Comparison of ENCODE assay signal across 8 mouse cellular contexts in the genomic region with DNA sequence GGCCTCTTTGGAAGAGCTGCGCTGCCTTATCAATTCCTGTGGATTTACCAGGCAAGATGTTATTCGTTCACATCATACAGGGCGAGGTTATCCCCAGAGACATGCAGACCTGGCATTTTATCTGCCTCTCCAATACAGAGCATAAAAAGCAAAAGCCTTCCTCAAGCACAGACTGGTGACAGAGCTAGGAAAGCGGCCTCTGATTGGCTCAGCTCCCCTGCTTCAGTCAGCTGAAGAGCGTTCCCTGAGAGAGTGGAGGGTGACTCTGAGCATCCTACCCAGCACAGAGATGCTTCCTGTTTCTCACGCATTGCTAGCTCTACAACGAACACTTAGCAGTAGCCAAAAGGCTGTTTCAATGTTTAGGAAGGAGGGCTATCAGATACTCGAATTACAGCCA.
DNase-seq lines count a peak whose midpoint lies in the region; ATAC-seq and TF ChIP-seq lines count a peak whose summit lies in the region.

No protein-coding gene starts in this region.

- peak overlapping the region; percentile 61 for H3K4me2 ChIP-seq in forebrain, postnatal 0 days (ENCODE audit: low read depth)
- H3K4me2 ChIP-seq in neural tube, embryonic 15.5 days = peak overlapping the region; percentile 69
- H3K4me2 ChIP-seq in lung, postnatal 0 days (replicated peaks; ENCODE audit: low read depth, low read length) = no peak overlapping the region

- ATAC-seq in forebrain, postnatal 0 days = peak; percentile 100
- ATAC-seq in neural tube, embryonic 15.5 days (ENCODE audit: low FRiP score) = peak; percentile 98
- ATAC-seq in lung, postnatal 0 days = no peak

- H3K36me3 ChIP-seq in forebrain, postnatal 0 days (ENCODE audit: insufficient read depth) = no peaks in the 10 kb centered on the region
- peaks cover 5% of the 10 kb centered on the region for H3K36me3 ChIP-seq in neural tube, embryonic 15.5 days
- H3K36me3 ChIP-seq in lung, postnatal 0 days (ENCODE audit: insufficient read depth, low read length) = no peaks in the 10 kb centered on the region

- H3K9ac ChIP-seq in forebrain, postnatal 0 days = peak overlapping the region; percentile 58
- H3K9ac ChIP-seq in neural tube, embryonic 15.5 days (replicated peaks) = peak overlapping the region; percentile 60
- no peak overlapping the region for H3K9ac ChIP-seq in lung, postnatal 0 days (replicated peaks; ENCODE audit: low read depth)

- no peaks in the 10 kb centered on the region for H3K27me3 ChIP-seq in forebrain, postnatal 0 days (ENCODE audit: insufficient read depth, low read length)
- no peaks in the 10 kb centered on the region for H3K27me3 ChIP-seq in neural tube, embryonic 15.5 days (replicated peaks)
- H3K27me3 ChIP-seq in lung, postnatal 0 days (replicated peaks; ENCODE audit: insufficient read depth, low read length) = no peaks in the 10 kb centered on the region

- 21% methylated on average over 8 of the region's 8 CpGs for WGBS in forebrain, postnatal 0 days
- WGBS in neural tube, embryonic 15.5 days = 20% methylated on average over 8 of the region's 8 CpGs
- WGBS in lung, postnatal 0 days = 44% methylated on average over 8 of the region's 8 CpGs

- peak overlapping the region; percentile 83 for H3K27ac ChIP-seq in forebrain, postnatal 0 days (ENCODE audit: low read depth, low read length)
- H3K27ac ChIP-seq in neural tube, embryonic 15.5 days (replicated peaks) = peak overlapping the region; percentile 87
- no peak overlapping the region for H3K27ac ChIP-seq in lung, postnatal 0 days (ENCODE audit: low read length)

- DNase-seq in thymus, postnatal 4 days = peak; percentile 11
- no peak for DNase-seq in thymus, adult 18-20 months
- DNase-seq in forebrain, postnatal 0 days = peak; percentile 88
- peak; percentile 55 to 70 for DNase-seq in layer of hippocampus, postnatal 14 days (ENCODE audit: low spot score in 2 of 2)
- DNase-seq in lung, postnatal 36 days = no peak
- no peak for DNase-seq in lung, postnatal 0 days (ENCODE audit: low spot score)
- DNase-seq in adrenal gland, postnatal 14 days = no peak

- H3K9me3 ChIP-seq in forebrain, postnatal 0 days (ENCODE audit: low read length) = no peaks in the 10 kb centered on the region
- H3K9me3 ChIP-seq in neural tube, embryonic 15.5 days (replicated peaks) = no peaks in the 10 kb centered on the region
- no peaks in the 10 kb centered on the region for H3K9me3 ChIP-seq in lung, postnatal 0 days (ENCODE audit: low read length)

- TF ChIP-seq EP300 in lung, postnatal 0 days (IDR thresholded peaks at IDR 0.05) = no peak

- peak overlapping the region; percentile 50 for H3K4me3 ChIP-seq in forebrain, postnatal 0 days (ENCODE audit: low read depth, low read length)
- peak overlapping the region; percentile 52 for H3K4me3 ChIP-seq in neural tube, embryonic 15.5 days (replicated peaks)
- H3K4me3 ChIP-seq in lung, postnatal 0 days (ENCODE audit: low read depth, low read length) = no peak overlapping the region

- peaks cover 12% of the 10 kb centered on the region for H3K4me1 ChIP-seq in forebrain, postnatal 0 days (ENCODE audit: insufficient read depth)
- H3K4me1 ChIP-seq in neural tube, embryonic 15.5 days = peaks cover 36% of the 10 kb centered on the region
- H3K4me1 ChIP-seq in lung, postnatal 0 days (ENCODE audit: insufficient read depth, low read depth, low read length) = no peaks in the 10 kb centered on the region

- TF ChIP-seq CTCF in forebrain, postnatal 0 days (IDR thresholded peaks at IDR 0.05; ENCODE audit: low read depth) = no peak
- TF ChIP-seq CTCF in lung, postnatal 0 days (IDR thresholded peaks at IDR 0.05) = no peak

Comparison
In these comparisons a context has a peak if more than half of its experiments do, and no peak if none do; other contexts are left out.
1. DNase-seq: peak in thymus, postnatal 4 days (single experiment), forebrain, postnatal 0 days (single experiment) and layer of hippocampus, postnatal 14 days (2 of 2); none in thymus, adult 18-20 months (0 of 2), lung, postnatal 36 days (single experiment), lung, postnatal 0 days (single experiment) and adrenal gland, postnatal 14 days (single experiment).